Mouse (Mus musculus) liver, embryonic 16.5 days (tissue): ENCODE measurements around the gene Wfdc1. TPM values are rescaled to one million over a fixed set of nuclear protein-coding genes. Genes with fewer than 3 reads are reported as not detected.

Source experiments
- ATAC-seq: fragments of 200-750 bp; cut with Nextera tagmentation; 2 replicates; pipeline ENCODE4 v1.8.0; 2017; ENCODE audit warnings: low read depth, mild to moderate bottlenecking, moderate number of reproducible peaks, moderate library complexity
- H3K27ac ChIP-seq: fragments of 300-500 bp; sonication (generic); 2 replicates; pipeline ENCODE4 v1.5.1; 2014; ENCODE audit warnings: mild to moderate bottlenecking, low read length
- H3K27me3 ChIP-seq: fragments of 300-500 bp; sonication (generic); 2 replicates; pipeline ENCODE4 v1.6.1; 2014; ENCODE audit warnings: low read depth, low read length, mixed read lengths; ENCODE audit not compliant: control insufficient read depth, insufficient read depth
- H3K36me3 ChIP-seq: fragments of 300-500 bp; sonication (generic); 2 replicates; pipeline ENCODE4 v1.6.1; 2014; ENCODE audit warnings: mild to moderate bottlenecking; ENCODE audit not compliant: control insufficient read depth, insufficient read depth
- H3K4me1 ChIP-seq: fragments of 300-500 bp; sonication (generic); 2 replicates; pipeline ENCODE4 v1.6.1; 2014; ENCODE audit warnings: low read depth, low read length, mixed read lengths; ENCODE audit not compliant: control insufficient read depth
- H3K4me2 ChIP-seq: fragments of 300-500 bp; sonication (generic); 2 replicates; pipeline ENCODE4 v1.6.1; 2014; ENCODE audit warnings: low read depth, low read length, mixed read lengths
- H3K4me3 ChIP-seq: fragments of 300-500 bp; sonication (generic); 2 replicates; pipeline ENCODE4 v1.5.1; 2014; ENCODE audit warnings: low read depth, mild to moderate bottlenecking, low read length
- H3K9ac ChIP-seq: fragments of 300-500 bp; sonication (generic); 2 replicates; pipeline ENCODE4 v1.6.1; 2014; ENCODE audit warnings: low read depth, low read length
- H3K9me3 ChIP-seq: fragments of 300-500 bp; sonication (generic); replicated peaks from 2 replicates; pipeline ENCODE4 v1.6.1; 2016; ENCODE audit warnings: low read length; ENCODE audit not compliant: control insufficient read depth
- WGBS: fragments of 180-500 bp; shearing (Covaris S2); extraction: QIAGEN DNeasy Blood & Tissue Kit; methylation state at CpG from one replicate; pipeline ENCODE4 v1.1.7; 2014; ENCODE audit not compliant: insufficient replicate concordance; 5-methylcytosine and 5-hydroxymethylcytosine counted together
- polyA plus RNA-seq: library from polyadenylated mRNA; unstranded; fragments of >200 nt; fragmentation: Nextera tagmentation; extraction: Ambion mirVana; gene quantifications from 2 replicates; pipeline ENCODE4 v1.2.1, GENCODE M21; 2015

Wfdc1 gene
- polyA plus RNA-seq, 1 experiment from 2014 or later: 2.7 TPM

DNA sequence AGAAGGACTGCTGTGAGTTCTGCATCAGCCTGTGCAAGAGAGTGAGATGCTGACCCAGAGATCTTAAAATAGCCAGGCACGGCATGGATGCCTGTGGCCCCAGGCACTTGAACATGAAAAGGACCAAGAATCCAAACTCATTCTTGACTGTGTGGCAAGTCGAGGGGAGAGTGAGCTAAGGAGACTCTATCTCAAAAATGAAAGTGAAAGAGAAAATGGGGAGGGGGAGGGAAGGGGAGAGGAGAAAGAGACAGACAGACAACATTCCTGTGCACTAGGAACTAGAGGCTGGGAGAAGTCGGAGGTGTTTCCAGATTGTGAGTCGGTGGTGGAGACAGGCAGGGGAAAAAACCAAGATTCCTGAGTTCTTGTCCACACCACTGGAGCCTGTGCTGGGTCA lies 57.5 kb downstream of the Wfdc1 start:
- Histone ChIP-seq H3K9ac (no peak overlapping the region), H3K4me3 (no peak overlapping the region), H3K27ac (no peak overlapping the region), H3K4me1 (peaks cover 7% of the 10 kb centered on the region), H3K4me2 (no peak overlapping the region), H3K9me3 (no peaks in the 10 kb centered on the region), H3K36me3 (no peaks in the 10 kb centered on the region), H3K27me3 (no peaks in the 10 kb centered on the region)
- 50% methylated on average over 4 of the region's 4 CpGs for WGBS
- no peak for ATAC-seq

DNA sequence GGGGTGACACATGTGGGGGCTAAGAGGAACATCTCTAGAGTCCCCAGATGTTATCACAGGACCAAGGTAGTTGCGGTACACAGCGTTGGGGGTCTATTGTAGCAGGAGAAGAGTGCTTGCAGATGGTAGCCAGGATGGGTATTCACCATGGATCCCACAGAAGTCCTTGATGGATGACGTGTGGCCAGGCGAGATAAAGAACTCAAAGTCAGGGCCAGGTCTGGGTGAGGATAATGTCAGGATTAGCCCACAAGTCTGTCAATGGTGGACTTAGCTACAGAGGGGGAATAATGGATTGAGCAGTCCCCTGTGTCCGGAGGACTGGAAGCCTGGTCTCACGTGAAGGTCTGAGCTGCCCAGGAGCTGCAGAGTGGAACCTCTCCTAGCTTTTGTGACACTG lies 58.4 kb downstream of the Wfdc1 start:
- Histone ChIP-seq H3K9ac (no peak overlapping the region), H3K27me3 (no peaks in the 10 kb centered on the region), H3K27ac (no peak overlapping the region), H3K4me3 (no peak overlapping the region), H3K4me1 (peaks cover 7% of the 10 kb centered on the region), H3K9me3 (no peaks in the 10 kb centered on the region), H3K4me2 (no peak overlapping the region), H3K36me3 (no peaks in the 10 kb centered on the region)
- WGBS: 55% methylated on average over 6 of the region's 6 CpGs
- no peak for ATAC-seq

DNA sequence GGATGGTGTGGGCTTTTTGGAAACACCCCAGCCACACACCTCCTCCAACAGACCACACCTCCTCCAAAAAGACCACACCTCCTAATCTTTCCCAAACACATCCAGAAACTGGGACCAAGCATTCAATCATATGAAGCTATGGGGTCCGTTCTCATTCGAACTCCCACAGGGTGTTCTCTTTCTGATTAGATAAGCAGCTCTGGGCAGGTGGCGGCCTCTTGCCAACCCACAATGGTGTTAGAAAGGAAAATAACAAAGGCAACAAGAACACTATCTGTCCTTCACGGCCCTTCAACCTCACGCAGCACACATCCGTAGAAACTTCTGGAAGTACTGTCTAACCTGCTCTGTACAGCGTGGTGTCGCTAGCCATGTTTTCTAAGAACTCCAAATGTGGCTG lies 60.9 kb downstream of the Wfdc1 start:
- no peaks in the 10 kb centered on the region for H3K36me3 ChIP-seq
- peaks cover 7% of the 10 kb centered on the region for H3K4me1 ChIP-seq
- WGBS: 24% methylated on average over 8 of the region's 8 CpGs
- no peak overlapping the region for H3K4me3 ChIP-seq
- ATAC-seq: peak; percentile 76
- no peak overlapping the region for H3K27ac ChIP-seq
- H3K27me3 ChIP-seq: no peaks in the 10 kb centered on the region
- 0 out of 2 replicates have a peak overlapping the region, but pooled peaks have one; percentile 9 for H3K4me2 ChIP-seq
- no peak overlapping the region for H3K9ac ChIP-seq
- no peaks in the 10 kb centered on the region for H3K9me3 ChIP-seq

DNA sequence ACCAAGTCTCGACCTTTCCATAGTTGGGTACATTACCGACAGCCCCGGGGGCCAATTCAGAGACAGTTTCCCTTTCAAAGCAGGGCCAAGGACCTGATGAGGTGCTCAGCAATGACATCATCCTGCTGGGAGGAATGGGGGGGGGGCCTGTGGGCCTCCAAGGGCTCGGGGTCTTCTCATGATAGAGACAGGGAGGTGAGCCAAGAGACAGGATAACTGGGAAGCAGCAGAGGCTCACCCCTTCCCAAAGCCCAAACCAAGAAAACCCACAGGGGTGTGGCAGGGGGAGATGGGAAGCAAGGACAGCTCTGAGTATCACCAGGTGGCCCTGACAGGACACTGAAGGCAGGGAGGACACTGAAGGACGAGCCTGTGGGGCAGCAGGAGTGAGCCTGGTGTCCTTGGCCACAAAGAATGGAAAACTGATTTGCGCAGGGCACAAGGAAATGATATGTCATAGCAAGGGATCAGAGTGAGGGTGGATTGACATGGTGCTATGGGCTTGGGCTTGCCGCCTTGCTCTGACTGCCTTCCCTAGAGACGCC lies 62.3 kb downstream of the Wfdc1 start:
- Histone ChIP-seq H3K27me3 (no peaks in the 10 kb centered on the region), H3K9me3 (no peaks in the 10 kb centered on the region), H3K9ac (no peak overlapping the region), H3K4me3 (no peak overlapping the region), H3K4me2 (no peak overlapping the region), H3K4me1 (peaks cover 7% of the 10 kb centered on the region), H3K27ac (no peak overlapping the region), H3K36me3 (no peaks in the 10 kb centered on the region)
- no peak for ATAC-seq
- 66% methylated on average over 8 of the region's 8 CpGs for WGBS

DNA sequence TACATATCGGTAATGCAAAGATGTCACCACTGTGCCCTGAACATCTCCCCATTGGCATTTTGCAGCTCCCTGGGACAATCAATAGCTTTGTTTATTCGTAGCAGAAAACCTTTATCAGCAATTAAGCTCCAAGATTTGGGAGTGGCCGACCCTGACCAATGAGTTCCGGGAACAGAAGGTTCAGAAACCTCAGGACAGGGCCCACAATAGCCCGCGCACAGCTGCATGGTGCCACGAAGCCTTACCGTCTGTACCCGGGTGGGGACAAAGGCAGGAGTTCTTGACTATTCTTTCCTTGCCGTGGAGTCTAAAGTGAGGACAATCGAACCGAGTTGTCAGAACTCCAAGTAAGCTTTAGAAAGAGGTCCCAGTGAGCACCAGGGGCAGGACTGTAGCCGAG lies 65.9 kb downstream of the Wfdc1 start:
- Histone ChIP-seq H3K9me3 (no peaks in the 10 kb centered on the region), H3K9ac (no peak overlapping the region), H3K27me3 (no peaks in the 10 kb centered on the region), H3K4me2 (no peak overlapping the region), H3K27ac (no peak overlapping the region), H3K4me1 (peaks cover 1% of the 10 kb centered on the region), H3K36me3 (no peaks in the 10 kb centered on the region), H3K4me3 (no peak overlapping the region)
- WGBS: 65% methylated on average over 13 of the region's 13 CpGs
- ATAC-seq: no peak

DNA sequence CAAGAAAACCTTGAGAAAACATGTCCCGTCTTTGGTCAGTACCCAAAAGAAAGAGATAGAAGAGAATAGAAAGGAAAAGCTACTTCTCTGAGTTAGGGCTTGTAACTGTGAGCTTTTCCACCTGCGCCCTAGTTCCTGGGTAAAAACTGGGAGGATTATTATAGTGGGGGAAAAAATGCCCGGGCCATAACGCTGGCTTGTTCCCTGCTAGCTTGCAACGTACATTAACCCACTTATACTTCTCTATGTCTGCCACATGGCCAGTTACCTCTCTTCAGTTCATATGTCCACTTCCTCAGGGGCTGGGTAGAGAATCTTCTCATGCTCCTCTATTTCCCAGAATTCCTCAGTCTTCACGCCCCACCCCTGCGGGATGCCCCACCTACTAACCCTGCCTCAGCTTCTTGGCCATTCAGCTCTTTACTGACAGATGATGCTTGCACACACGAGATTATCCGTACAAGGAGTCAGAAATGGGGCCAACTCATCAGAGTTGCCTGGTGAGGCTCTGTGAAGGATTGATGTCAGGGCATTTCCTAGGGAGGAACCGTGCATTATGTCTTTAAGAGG lies 70.3 kb downstream of the Wfdc1 start:
- Histone ChIP-seq H3K4me3 (no peak overlapping the region), H3K4me1 (no peaks in the 10 kb centered on the region; the same call in 1 of the 2 replicates), H3K9ac (no peak overlapping the region), H3K27ac (no peak overlapping the region), H3K36me3 (no peaks in the 10 kb centered on the region), H3K27me3 (no peaks in the 10 kb centered on the region; the same call in 1 of the 2 replicates), H3K9me3 (no peaks in the 10 kb centered on the region), H3K4me2 (no peak overlapping the region)
- WGBS: 65% methylated on average over 10 of the region's 10 CpGs
- ATAC-seq: no peak

DNA sequence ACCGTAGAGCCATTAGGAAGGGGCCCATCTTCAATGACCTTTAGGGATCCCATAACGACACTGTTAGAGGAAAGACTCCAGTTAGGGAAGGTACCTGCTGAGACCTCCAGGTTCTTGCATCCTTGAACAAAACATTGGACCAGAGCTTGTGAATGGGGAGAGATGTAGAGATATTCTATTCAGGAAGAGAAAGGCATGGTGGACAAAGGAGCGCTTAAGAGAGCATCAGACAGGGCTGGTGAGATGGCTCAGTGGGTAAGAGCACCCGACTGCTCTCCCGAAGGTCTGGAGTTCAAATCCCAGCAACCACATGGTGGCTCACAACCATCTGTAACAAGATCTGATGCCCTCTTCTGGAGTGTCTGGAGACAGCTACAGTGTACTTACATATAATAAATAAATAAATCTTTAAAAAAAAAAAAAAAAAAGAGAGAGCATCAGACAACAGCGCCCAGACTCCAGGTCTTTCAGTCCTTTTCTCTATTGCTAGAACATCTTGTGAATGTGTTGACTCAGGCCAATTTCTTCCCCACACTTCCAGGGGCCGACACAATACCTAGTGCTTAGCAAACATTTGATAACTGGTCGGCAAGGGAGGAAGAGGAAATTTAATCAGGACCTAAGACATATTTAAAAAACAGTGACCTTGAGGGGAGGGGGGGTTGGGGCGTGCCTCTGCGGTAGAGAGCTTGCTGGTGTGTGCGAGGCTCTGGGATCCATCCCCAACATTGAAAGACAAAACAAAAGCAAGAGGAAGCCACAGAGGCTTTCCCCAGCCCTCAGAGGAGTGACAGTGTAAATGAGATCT lies 71.1 kb downstream of the Wfdc1 start:
- H3K9ac ChIP-seq: no peak overlapping the region
- no peaks in the 10 kb centered on the region; the same call in 1 of the 2 replicates for H3K4me1 ChIP-seq
- peak; percentile 39; the same call in 1 of the 2 replicates for ATAC-seq
- no peaks in the 10 kb centered on the region for H3K36me3 ChIP-seq
- no peak overlapping the region for H3K27ac ChIP-seq
- no peaks in the 10 kb centered on the region; the same call in 1 of the 2 replicates for H3K27me3 ChIP-seq
- WGBS: 51% methylated on average over 11 of the region's 11 CpGs
- no peaks in the 10 kb centered on the region for H3K9me3 ChIP-seq
- H3K4me3 ChIP-seq: no peak overlapping the region
- H3K4me2 ChIP-seq: no peak overlapping the region
